In the genomic region with DNA sequence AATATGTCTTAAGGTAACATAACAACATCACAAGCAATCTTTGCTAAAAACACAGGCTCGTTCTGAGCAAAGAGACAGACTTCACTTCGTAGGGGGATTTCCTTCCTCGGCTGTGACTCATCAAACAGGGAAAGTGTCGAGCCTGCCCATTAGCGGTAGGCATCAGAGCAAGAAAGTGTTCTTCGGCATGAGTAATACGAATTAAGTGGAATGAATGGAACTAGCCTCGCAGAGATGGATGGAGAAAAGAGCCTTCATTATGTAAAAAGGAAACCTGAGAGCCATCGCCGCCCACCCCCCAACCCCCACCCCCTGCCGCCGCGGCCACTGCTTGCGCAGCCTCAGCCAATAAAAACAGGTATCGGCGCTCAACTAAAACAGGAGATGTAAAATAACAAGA, we compare ENCODE assay signal across 7 mouse cellular contexts. TPM values are rescaled to one million over a fixed set of nuclear protein-coding genes. Genes with fewer than 3 reads are reported as not detected.
DNase-seq lines count a peak whose midpoint lies in the region; ATAC-seq and TF ChIP-seq lines count a peak whose summit lies in the region.

No protein-coding gene starts in this region.

- WGBS in hindbrain, postnatal 0 days: under 1% methylated on average over 16 of the region's 16 CpGs
- under 1% methylated on average over 16 of the region's 16 CpGs for WGBS in midbrain, embryonic 16.5 days

- no peak for TF ChIP-seq CTCF in hindbrain, postnatal 0 days (IDR thresholded peaks at IDR 0.05; ENCODE audit: low read depth)

- H3K36me3 ChIP-seq in hindbrain, postnatal 0 days (ENCODE audit: insufficient read depth, low read length): no peaks in the 10 kb centered on the region
- H3K36me3 ChIP-seq in midbrain, embryonic 16.5 days (ENCODE audit: control insufficient read depth, insufficient read depth, low read length): no peaks in the 10 kb centered on the region

- no peak overlapping the region for H3K27ac ChIP-seq in hindbrain, postnatal 0 days
- H3K27ac ChIP-seq in midbrain, embryonic 16.5 days (ENCODE audit: low read length): no peak overlapping the region

- ATAC-seq in hindbrain, postnatal 0 days: peak; percentile 59; the same call in 1 of the 2 replicates
- peak; percentile 77; the same call in 1 of the 2 replicates for ATAC-seq in midbrain, embryonic 16.5 days

- peak overlapping the region; percentile 60 for H3K4me2 ChIP-seq in hindbrain, postnatal 0 days (ENCODE audit: low read depth, low read length)
- peak overlapping the region; percentile 67 for H3K4me2 ChIP-seq in midbrain, embryonic 16.5 days (ENCODE audit: low read length)

- H3K9ac ChIP-seq in hindbrain, postnatal 0 days (replicated peaks; ENCODE audit: low read length): 0 out of 2 replicates have a peak overlapping the region, but pooled peaks have one; percentile 28
- peak overlapping the region; percentile 38 for H3K9ac ChIP-seq in midbrain, embryonic 16.5 days (ENCODE audit: low read depth, low read length)

- H3K9me3 ChIP-seq in hindbrain, postnatal 0 days (ENCODE audit: low read length): no peaks in the 10 kb centered on the region
- no peaks in the 10 kb centered on the region for H3K9me3 ChIP-seq in midbrain, embryonic 16.5 days (replicated peaks; ENCODE audit: control insufficient read depth, low read length, poor library complexity, severe bottlenecking)

- H3K4me1 ChIP-seq in hindbrain, postnatal 0 days (ENCODE audit: insufficient read depth, low read length): no peaks in the 10 kb centered on the region; the same call in 1 of the 2 replicates
- H3K4me1 ChIP-seq in midbrain, embryonic 16.5 days (ENCODE audit: control insufficient read depth, insufficient read depth, low read length): peaks cover 8% of the 10 kb centered on the region

- peak; percentile 12 for DNase-seq in thymus, postnatal 14 days
- no peak for DNase-seq in thymus, adult 18-20 months
- DNase-seq in embryo, embryonic 9.5 days (ENCODE audit: extremely low spot score): peak; percentile 72
- peak; percentile 60 for DNase-seq in hindbrain, postnatal 0 days (ENCODE audit: low spot score)
- DNase-seq in urinary bladder, postnatal 10 days (ENCODE audit: low spot score): no peak
- DNase-seq in yolk sac, embryonic 10.5 days (ENCODE audit: low spot score): no peak

- H3K4me3 ChIP-seq in hindbrain, postnatal 0 days (ENCODE audit: low read length): peak overlapping the region; percentile 33
- peak overlapping the region; percentile 39 for H3K4me3 ChIP-seq in midbrain, embryonic 16.5 days (ENCODE audit: low read depth, low read length)

- H3K27me3 ChIP-seq in hindbrain, postnatal 0 days (ENCODE audit: insufficient read depth, low read length): no peaks in the 10 kb centered on the region
- H3K27me3 ChIP-seq in midbrain, embryonic 16.5 days (ENCODE audit: control insufficient read depth, insufficient read depth, low read depth, low read length): no peaks in the 10 kb centered on the region

RNA-seq across cellular contexts. Expression of a gene that starts 10.3 kb away (rescaled TPM):
- 23.7 and 25.8 TPM in 2 replicates for total RNA-seq in hindbrain, postnatal 0 days (2014; rRNA removed)
- polyA plus RNA-seq in hindbrain, postnatal 0 days (2015; fragmentation: Nextera tagmentation; extraction: Ambion mirVana): 15.4 and 15.9 TPM in 2 replicates
- polyA plus RNA-seq in midbrain, embryonic 16.5 days (2015; fragmentation: Nextera tagmentation; extraction: Ambion mirVana): 12.8 and 13.8 TPM in 2 replicates

Comparison
In these comparisons a context has a peak if more than half of its experiments do, and no peak if none do; other contexts are left out.
1. DNase-seq: peak in thymus, postnatal 14 days (single experiment), embryo, embryonic 9.5 days (single experiment) and hindbrain, postnatal 0 days (single experiment); none in thymus, adult 18-20 months (0 of 2), urinary bladder, postnatal 10 days (single experiment) and yolk sac, embryonic 10.5 days (single experiment).